Mouse (Mus musculus): Measurements from ENCODE around the gene Emc3.

The Emc3 gene

GRCm38 (mm10) chr6:113530932-113531839, at the start of gene Emc3, which contains the start of gene Fancd2:
Gene Emc3 (minus strand): TSS chr6:113531652.
Gene Fancd2 (plus strand): TSS chr6:113531682.
- DNase-seq (ENCODE audit: low spot score) = peak; percentile 73

- no peak for DNase-seq (ENCODE audit: low spot score)
Observed at GRCm38 (mm10) chr6:113579306-113579705, 47.9 kb upstream of the Emc3 start.

- DNase-seq (ENCODE audit: low spot score) = no peak
Observed at GRCm38 (mm10) chr6:113576044-113576443, 44.6 kb upstream of the Emc3 start.

- DNase-seq (ENCODE audit: low spot score) = no peak
Observed at GRCm38 (mm10) chr6:113564557-113564956, 33.1 kb upstream of the Emc3 start.

DNA sequence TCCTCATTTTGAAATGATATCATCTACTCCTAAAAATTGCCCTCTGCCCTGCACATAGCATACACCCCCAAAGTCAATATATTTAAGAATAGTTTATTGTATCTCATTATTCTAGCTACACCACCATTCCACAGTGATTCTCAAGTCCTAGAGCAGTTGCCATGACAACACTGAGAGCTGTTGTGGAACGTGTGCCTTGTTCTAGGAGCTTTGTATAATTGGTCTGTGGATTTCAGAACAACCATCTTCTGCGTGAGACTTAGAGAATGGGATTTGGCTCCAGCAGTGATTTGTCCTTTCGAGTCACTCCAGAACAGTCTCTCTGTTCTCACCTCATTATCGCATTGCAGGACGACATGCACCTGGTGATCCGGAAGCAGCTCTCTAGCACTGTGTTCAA, 28.3 kb upstream of the Emc3 start:
- no peak for DNase-seq (ENCODE audit: low spot score)

- no peak for DNase-seq (ENCODE audit: low spot score)
Observed at GRCm38 (mm10) chr6:113543906-113544481, 12.5 kb upstream of the Emc3 start.

GRCm38 (mm10) chr6:113541610-113542009, 10.2 kb upstream of the Emc3 start:
- no peak for DNase-seq (ENCODE audit: low spot score)

- no peak for DNase-seq (ENCODE audit: low spot score)
Observed at GRCm38 (mm10) chr6:113534886-113535285, 3.4 kb upstream of the Emc3 start.

GRCm38 (mm10) chr6:113531840-113532404, 470 bp upstream of the Emc3 start:
- no peak for DNase-seq (ENCODE audit: low spot score)

DNA sequence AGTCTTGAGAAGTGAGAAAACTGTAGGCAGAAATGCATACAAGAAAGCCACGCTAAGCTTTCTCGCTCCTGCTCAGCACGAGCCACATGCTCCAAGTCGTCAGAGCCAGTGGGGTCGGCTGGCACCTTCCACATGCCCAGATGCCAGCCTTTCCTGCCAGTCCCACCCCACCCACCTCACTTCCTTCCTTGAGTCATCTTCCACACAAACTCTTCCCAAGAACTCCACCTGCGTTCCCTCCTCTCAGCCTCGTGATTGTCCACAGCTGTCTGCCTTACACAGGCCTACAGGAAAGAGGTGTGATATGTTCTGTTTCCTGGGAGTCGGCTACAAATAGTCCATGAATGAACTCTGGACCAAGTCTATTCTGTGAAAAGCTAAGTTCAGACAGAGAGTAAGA, 8.0 kb downstream of the Emc3 start:
- DNase-seq (ENCODE audit: low spot score) = no peak

DNA sequence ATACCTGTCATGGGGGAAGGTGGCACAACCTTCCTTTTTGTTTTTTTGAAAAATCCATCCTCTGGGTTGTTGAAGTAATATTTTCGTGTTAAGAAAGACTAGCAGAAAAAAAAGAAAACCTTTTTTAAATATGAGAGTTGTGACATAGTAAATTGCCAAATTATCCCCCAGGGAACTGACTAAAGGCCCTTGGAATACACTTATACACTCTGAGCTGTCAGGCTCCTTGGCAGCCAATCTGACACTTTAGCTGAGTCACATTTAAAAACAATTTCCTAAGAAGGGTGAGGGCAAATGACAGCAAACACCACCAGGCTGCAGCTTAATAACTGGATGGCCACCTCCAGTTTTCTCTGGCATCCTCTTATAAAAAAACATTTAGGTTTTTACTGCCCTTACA, 9.1 kb downstream of the Emc3 start:
- DNase-seq (ENCODE audit: low spot score) = no peak

DNA sequence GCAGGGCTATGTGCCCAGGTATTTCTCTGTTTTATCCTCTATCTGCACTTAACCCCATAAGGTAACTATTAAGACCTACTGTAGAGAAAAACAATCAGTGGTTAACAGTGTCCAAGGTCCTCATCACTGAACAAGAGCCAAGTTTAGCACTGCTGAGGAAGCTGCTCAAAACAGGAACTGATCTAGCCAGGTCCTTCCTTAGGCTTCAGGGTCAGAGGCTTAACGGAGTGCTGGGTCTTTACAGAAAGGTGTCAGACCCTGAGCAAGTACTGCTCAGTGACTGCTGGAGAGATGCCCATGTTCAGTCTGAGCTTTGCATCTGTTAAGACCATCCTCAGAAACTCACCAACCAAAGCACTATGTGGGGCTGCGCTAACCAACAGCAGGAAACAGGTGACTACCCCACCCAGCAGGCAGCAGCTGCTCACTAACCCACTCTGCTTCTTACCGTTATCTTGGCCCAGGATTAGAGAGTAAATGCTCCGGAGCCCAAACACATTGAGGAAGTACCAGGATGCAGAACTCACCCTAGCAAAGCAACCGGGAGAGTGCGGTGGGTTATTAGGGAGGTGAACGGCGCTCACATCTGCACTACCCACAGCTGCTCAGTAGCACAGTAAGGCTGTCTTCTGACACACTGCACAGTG, 13.9 kb downstream of the Emc3 start:
- no peak for DNase-seq (ENCODE audit: low spot score)

DNA sequence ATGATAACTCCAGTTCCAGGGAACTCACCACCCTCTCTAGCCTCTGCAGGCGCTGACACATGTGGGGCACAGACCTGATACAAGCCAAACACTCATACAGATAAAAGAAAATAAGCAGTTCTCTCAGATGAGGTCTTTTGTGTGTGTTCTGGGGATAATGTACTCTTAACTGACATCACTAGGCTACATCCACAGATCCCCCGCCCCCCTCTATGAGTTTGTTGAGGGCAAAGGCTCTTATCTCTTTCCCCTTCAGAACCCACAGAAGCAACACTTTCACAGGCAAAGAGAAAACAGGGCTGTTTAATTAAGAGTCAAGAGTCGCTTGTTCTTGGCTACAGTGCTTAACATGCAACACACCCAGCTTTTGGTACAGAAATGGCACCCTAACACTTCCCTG, 16.9 kb downstream of the Emc3 start:
- DNase-seq (ENCODE audit: low spot score) = no peak

DNA sequence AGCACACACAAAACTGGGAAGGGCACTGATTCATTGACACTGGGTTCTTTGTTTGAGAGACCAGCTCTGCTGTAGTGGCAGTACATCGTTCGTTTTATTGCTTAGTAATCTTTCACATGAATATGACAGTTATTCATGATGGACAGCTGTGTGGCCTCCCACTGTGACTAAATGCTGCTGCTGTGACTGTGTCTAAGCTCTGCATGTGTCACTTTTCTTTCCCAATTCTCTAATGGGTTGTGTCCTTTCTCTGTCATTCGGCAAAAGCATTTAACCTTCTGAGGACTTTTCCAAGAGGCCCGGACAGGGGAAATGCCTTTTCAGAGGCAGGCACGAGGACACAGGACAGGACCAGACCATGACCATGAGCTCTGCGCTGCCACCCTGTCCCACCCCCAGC, 17.5 kb downstream of the Emc3 start:
- DNase-seq (ENCODE audit: low spot score) = no peak

GRCm38 (mm10) chr6:113508947-113509280, 22.5 kb downstream of the Emc3 start:
- DNase-seq (ENCODE audit: low spot score) = no peak

GRCm38 (mm10) chr6:113508272-113508946, 23.0 kb downstream of the Emc3 start:
- DNase-seq (ENCODE audit: low spot score) = no peak

- DNase-seq (ENCODE audit: low spot score) = no peak
Observed at GRCm38 (mm10) chr6:113507130-113507529, 24.3 kb downstream of the Emc3 start.

- DNase-seq (ENCODE audit: low spot score) = no peak
Observed at GRCm38 (mm10) chr6:113505689-113506088, 25.8 kb downstream of the Emc3 start.

DNA sequence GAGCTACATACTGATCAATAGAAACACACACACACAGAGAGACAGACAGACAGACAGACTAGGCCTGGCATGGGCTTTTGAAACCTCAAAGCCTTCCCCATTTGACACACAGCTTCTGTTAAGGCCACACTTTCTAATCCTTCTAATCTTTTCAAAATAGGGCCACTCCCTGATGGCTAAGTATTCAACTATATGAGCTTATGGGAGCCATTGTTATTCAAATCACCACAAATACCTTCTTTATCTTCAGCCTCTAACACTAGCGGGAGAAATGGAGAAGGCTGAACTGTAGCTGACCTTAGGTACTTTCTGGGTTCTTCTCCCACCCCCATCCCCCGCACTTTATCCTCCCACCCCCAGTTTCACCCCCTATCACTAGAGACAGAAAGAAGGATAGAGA, 28.7 kb downstream of the Emc3 start:
- no peak for DNase-seq (ENCODE audit: low spot score)

DNA sequence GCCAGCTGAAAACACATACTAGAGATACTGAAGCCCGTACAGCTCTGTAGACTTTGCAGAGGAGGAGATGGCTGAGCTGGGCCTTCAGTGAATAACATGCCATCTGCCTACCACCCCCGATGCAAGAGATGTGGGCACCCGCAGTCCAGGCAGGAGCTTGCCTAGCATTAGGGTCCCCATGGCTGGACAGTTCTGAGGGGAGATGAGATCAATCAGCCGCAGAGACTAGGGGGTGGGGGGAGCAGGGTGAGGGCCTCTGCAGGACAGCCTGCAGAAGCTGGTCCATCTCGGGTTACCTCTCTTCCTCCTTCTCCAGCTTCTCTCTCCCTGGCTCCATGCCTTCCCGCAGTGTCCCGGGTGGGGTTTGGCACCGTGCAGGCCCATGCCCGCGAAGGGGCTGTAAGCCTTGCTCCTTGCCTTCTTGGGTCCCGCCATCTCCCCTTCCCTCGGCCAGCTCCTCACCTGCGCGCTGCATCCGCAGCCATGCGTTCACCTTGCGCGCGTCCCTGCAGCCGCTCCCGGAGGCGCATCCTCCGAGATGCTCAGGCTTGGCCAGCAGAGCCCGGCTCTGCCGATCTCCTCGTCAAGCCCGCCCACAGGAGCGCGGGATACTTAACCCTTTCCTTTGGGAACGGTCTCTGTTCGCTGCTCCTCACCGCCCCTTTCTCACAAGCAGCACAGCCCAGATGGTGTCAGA, 29.9 kb downstream of the Emc3 start, which contains the start of gene Prrt3:
Gene Prrt3 (minus strand): TSS at position 544 of the 697 bp plus-strand sequence.
- DNase-seq (ENCODE audit: low spot score) = no peak

DNA sequence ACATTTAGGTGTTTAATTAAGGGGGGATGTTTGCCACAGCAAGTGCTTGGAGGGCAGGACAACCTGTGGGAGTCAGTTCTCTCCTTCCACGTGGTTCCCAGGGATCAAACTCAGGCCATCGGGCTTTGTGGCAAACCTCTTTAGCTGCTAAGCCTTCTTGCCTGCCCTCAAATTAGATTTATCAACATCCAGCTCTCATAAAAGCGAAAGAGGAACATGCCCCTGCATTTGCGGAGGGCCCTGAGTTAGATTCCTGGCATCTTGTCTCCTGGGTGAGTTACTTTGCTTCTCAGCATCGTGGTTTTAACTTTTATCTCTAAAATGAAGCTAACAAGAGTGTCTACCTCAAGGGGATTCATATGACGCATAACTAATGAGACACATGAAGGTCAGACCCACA, 32.1 kb downstream of the Emc3 start:
- no peak for DNase-seq (ENCODE audit: low spot score)
